Mouse (Mus musculus) urinary bladder, adult 2 months (tissue): ENCODE measurements around the gene Ccdc146. TPM values are rescaled to one million over a fixed set of nuclear protein-coding genes. Genes with fewer than 3 reads are reported as not detected.
"Not testable (repeated sequence)": the region's sequence is repeated elsewhere in the genome, so short reads cannot be mapped to it uniquely, and the experiment has no call there.

Experiments
- DNase-seq: peaks from one replicate; pipeline ENCODE4 v3.0.0; 2022; ENCODE audit warnings: low spot score
- polyA plus RNA-seq: library from polyadenylated mRNA; depleted of rRNA; stranded (reverse); fragments of >200 nt; gene quantifications from 2 replicates; pipeline ENCODE4 v1.2.3, GENCODE M21; 2012

Gene Ccdc146
- polyA plus RNA-seq, 1 experiment, result 0.15 TPM

- DNase-seq, result no peak
These were observed 37.1 kb downstream of the Ccdc146 start for GRCm38 (mm10) chr5:21387340-21387739.

DNA sequence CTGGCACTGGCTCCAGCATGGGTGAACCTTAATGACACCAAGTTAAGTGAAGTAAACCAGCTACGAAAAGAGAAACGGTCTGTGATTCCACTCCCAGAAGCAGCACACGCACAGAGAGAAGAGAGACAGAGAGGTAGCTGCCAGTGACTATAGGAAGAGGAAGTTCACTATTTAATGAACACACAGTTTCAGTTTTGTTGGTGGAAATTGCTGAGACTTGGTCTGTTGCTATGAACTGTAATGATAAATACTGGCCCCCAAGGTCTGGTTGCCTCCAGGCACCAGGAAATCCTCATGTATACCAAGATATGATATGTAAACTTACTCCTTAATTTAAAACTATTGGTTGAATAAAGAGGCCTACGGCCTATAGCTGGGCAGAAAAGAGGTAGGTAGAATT lies 38.0 kb downstream of the Ccdc146 start:
- DNase-seq, result no peak

DNA sequence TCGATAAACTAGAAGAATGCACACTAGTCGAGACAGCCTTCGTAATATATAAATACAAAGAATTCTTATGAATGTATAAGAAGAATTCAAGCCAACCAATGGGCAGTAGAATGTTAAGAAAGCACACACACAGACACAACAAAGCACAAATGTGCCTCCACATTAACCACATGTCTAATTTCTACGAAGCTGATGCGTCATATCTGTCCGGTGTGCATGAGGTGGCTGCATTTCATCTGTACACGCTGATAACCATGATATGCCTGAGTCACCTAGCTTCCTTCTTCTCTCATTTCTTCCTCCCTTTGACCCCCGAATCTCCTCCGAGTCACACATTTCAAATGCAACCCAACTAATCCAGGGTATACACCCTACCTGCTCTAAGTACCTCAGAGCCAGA lies 39.5 kb downstream of the Ccdc146 start:
- no peak for DNase-seq

DNA sequence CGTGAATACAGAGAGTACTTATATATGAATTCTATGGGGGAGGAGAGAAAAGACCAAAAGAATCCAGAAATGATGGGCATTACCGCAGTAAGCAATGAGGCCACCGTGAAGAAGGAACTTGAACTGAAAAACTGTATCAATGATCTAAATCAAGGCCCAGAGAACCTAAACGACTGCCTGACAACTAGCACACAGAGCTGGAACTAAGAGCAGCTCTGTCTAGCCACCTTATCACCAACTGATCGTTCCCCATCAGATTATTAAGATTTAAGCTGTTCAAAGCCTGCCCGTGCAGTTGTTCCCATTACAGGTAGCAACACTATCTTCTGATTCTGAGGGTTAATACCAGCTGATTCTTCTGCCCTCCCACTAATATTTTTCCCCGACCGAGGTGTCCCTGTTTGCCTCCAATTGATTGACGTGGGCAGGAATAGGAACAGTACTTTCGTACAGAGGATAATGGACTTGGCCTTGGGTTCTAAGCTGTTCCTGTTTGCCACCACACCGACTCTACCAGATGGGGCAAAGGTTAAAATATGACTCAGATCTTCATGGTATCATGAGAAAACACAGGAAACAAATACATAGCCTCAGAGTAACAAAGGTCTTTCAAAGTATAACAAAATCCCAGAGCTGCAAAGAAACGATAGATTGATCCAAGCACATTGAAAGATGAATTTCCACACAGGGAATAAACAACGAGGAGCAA lies 40.1 kb downstream of the Ccdc146 start:
- no peak for DNase-seq

DNA sequence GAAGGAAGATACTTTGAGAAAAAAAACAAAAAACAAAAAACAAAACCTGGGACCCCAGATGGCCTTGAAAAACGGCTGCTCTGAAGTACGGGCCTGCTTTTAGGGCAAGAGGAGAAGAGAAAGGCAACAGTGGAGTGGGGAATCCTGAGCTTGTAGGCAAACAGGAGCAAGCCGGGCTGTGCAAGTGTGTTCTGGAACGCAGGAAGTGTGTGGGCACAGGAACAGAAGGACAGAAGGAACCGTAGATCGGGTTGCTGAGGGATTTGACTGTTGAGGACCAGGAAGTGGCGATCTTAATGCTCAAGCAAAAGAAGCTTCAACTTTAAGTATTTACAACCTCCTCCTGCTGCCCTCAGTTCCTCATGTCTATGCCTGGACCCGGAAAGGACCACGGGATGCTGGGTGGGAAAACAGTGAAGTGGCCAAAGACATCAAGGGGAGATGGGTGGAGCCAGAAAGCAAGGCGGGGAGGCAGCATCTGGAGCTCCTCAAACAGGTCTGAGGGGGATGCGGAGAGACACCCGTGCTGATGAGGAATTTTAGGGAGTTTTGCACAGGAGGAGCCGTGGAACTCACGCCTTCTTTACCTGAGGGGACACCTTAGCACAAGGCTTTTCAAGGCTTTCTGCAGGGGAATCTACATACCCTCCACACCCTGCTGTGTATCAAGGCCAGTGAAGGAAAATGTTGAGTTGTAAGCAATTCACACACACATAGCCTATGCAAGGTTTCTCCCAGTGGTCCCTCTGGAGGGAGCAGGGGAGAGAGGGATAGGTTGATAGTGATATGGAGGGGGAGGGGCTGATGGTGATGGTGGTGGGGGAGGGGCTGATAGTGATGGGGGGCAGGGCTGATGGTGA lies 40.9 kb downstream of the Ccdc146 start:
- DNase-seq, result no peak

DNA sequence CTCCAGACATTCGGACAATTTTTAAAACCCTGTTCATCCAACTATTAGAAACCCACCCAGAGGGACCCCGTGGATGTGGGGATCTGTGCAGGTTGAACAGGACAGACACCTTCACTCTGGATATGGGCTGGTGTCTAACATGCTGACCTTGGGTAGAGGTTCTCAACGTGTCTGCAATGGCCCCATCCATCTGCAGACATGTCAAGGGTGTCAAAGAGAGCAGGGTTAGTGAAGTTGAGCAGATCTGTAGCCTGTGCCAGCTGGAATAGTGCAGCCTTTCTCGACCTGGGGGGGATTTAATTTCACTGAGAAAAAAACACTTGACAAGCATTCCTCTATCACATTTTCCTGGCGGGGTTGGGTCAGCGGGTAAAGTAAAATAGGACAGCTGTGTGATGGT lies 41.8 kb downstream of the Ccdc146 start:
- DNase-seq, result no peak

DNA sequence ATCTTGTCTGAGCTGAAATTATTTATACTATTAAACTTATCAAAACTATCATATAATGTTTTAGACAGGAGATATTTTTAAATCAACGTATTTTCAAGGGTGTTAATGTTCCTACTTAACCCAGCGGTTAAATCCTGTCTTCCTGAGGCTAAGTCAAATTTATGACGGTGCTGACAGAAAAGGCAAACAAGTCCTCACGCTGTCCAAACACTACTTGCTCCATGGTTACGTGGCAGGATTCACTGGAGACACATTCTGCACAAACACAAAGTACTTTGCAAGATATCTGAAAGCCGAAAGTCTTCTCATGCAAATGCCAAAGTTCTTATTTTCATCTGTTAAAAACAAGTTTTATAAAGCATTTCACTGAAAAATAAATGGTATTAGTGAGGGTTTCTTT lies 42.5 kb downstream of the Ccdc146 start:
- no peak for DNase-seq

GRCm38 (mm10) chr5:21378397-21378796 lies 46.1 kb downstream of the Ccdc146 start:
- DNase-seq, result no peak

- no peak for DNase-seq
These were observed 47.5 kb downstream of the Ccdc146 start for GRCm38 (mm10) chr5:21376935-21377334.

DNA sequence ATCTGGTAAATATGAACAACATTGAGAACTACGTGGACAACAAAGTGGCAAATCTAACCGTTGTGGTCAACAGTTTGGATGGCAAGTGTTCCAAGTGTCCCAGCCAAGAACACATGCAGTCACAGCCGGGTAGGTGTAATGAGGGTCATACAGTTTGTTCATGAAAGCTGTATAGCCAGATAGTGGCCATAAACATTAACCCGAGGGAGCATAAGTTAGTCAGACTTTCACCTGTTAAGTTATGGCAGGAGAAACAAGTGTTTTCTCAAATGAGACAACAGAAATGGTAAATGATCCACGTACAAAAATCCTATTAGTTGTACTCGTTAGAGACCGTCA lies 51.3 kb downstream of the Ccdc146 start:
- DNase-seq, result no peak

GRCm38 (mm10) chr5:21372493-21373179 lies 51.8 kb downstream of the Ccdc146 start, which contains the start of gene Fgl2:
TSS of gene Fgl2 (plus strand) at chr5:21372642.
- DNase-seq, result no peak

DNA sequence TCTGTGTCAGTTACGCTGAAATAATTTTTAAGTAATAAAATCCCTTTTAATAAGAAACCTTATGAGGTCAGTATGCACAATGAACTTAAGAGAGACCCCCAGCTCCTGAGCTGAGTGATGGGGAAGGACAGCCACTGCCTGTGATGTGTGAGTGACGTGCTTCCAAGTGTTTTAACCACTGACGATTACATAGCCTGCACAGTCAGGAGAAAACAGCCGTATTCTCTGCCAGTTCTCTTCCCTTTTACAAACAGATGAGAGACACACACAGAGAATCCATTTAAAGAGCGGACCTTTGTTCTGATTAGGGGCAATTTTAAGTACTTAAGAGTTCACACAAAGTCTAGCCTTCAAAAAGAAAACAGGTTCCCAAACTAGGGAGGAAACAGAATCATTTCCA lies 52.6 kb downstream of the Ccdc146 start:
- DNase-seq, result no peak

GRCm38 (mm10) chr5:21370218-21370947 lies 54.1 kb downstream of the Ccdc146 start:
- no peak for DNase-seq

DNA sequence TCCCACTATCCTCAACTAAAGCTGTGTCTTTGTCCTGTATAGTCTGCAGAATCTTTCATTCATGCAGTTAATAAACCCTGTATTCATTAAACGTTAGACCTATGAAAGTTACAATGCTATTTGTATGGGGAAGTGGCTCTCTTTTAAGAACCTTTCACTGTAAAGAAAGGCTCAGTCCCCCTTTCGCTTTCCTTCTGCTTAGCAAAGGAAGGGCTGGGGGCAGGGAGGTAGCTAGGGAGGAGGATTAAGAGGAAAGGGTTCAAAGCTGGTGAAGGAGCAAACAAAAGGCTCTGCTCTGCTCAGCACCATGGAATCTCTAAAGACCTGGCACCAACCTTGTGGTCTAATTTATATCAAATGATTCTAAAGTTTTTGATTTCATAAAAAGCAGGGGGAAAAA lies 57.0 kb downstream of the Ccdc146 start:
- no peak for DNase-seq

GRCm38 (mm10) chr5:21366338-21367053 lies 58.0 kb downstream of the Ccdc146 start:
- DNase-seq, result no peak

- no peak for DNase-seq
These were observed 61.1 kb downstream of the Ccdc146 start for GRCm38 (mm10) chr5:21363343-21363742.

DNA sequence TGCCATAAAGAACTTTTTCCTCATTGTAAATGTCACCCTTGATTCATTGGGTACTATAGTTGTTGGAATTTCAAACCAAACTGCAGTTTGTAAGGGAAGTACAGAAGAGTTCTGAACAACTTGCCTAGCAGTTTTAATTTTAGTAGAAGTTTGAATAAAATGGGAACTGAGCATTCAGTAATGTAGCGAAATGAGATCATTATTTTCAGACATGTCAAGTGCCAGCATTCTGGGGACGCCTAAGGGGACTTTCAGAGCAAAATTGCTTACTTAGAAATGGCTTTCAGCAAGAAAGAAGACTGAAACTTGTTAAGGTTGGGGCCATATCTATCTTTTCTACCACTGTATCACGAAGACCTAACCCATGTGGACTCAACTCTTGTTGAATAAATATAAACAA lies 65.8 kb downstream of the Ccdc146 start:
- no peak for DNase-seq

- no peak for DNase-seq
These were observed 72.8 kb downstream of the Ccdc146 start for GRCm38 (mm10) chr5:21351678-21352077.

DNA sequence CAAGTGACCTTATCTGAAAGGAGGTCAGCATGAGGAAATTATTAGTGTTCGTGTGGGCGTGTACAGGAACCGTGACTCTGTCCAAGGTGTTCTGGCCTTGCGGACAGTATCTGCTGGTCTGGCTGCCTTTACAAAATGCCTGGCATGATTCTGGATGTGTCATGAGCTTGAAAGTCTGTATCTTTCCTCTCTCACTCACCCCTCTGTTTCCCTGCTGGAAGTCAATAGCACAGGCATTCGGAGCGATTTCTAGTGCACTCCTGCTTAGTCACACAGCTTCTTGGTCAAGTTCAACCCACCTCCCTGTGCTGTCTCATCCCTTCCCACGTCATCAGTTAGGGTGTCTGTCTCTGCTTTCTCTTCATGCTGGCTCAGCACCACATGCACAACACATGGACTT lies 76.1 kb downstream of the Ccdc146 start:
- no peak for DNase-seq

- DNase-seq, result not testable (repeated sequence)
These were observed 82.2 kb downstream of the Ccdc146 start for GRCm38 (mm10) chr5:21342265-21342664.

DNA sequence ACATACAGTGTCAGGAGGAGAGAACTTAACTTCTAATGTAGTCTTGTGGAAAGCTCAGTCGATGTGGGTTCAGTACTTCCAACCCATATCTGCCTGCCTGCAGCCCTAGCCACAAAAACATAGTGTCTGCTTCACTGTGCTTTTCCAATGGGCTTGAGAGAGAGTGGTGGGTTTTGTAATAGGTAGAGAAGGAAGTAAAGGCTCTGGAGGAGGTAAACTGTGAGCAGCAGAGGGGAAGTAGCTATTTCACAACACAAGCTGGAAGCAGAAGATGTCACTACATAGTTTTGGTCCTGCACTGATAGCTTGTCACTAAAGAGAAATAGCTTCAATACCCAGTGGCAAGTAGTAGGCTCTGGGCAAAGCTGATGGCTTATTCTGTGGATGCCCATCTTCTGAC lies 92.4 kb downstream of the Ccdc146 start:
- DNase-seq, result no peak
